Mouse (Mus musculus): ENCODE data around the gene Defb28. TPM values are rescaled to one million over a fixed set of nuclear protein-coding genes. Genes with fewer than 3 reads are reported as not detected.

The Defb28 gene
- total RNA-seq, 2 experiments from 2014 or later: not detected

DNA sequence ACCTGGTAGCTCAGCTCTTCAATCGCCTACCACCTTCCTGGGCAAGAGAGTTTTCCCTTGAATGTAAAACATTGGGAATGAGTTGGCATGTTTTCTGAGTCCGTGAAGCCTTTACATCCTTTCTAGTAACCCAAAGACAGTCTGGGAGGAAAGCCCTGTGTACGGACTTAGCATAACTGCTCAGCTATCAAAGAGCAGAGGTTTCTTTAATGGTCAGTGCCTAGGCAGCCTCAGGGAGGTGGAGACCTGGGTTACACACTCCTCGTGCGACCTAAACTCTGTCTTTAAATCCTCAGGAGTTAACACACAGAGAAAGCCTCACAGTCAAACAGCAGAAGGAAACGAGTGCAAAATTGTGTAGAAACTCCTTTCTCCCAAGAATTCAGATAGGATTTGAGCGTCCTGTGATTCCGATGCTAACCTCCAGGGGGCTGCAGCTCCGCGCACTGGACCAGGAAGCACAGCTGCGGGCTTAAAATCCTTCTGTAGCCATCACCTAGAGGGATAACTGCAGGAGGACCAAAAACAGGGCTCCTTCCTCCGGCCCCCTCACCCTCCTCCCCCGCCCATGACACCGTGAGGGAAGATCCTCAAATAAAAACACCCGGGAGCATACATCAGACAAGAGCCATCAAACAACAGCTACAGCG, 35.8 kb downstream of the Defb28 start:
- intact Hi-C loops (cut with DNase I): loop anchor here (2.0 kb wide), 1 partner anchor 47 kb away; no protein-coding TSS in a partner anchor
- peak; percentile 44 to 65 for DNase-seq

DNA sequence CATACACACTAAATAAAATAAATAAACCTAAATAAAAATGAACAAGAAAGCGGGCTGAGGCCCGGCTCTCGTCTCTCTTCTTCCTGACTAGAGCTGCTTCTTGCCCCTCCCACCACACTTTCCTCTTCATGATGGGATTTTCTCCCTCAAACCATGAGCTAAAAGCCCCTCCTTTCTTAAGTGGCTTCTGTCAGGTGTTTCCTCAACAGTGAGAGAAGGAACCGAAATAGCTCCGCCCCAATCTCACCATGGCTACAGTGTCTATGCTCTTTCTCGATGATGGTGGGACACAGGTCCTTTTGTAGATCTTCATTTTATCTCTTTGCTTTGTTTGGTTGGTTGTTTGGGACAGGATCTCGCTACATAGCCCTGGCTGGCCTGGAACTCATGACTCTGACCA, 38.6 kb downstream of the Defb28 start:
- no peak for DNase-seq
- intact Hi-C loops (cut with DNase I): no loop called here

DNA sequence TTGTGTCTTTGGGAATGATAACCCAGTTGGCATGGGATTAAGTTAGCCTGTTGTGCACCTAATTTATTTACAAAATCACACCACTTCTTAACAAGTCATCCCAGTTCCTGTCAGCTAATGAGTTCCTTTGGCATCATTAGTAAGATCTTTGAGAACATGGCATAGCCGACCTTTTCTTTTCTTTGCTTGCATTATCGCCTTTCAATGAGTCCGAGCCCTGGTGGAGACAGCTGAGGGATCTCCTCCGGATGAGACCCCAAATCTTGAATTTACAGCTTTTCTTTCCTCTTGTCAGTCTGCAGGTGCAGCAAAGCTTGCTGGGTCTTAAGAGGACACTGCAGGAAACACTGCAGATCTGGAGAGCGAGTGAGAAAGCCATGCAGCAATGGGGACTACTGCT, 51.0 kb downstream of the Defb28 start, which contains the start of gene Gm17416:
Gene Gm17416 (plus strand): TSS at position 301 of the 400 bp plus-strand sequence.
- intact Hi-C loops (cut with DNase I): no loop called here

DNA sequence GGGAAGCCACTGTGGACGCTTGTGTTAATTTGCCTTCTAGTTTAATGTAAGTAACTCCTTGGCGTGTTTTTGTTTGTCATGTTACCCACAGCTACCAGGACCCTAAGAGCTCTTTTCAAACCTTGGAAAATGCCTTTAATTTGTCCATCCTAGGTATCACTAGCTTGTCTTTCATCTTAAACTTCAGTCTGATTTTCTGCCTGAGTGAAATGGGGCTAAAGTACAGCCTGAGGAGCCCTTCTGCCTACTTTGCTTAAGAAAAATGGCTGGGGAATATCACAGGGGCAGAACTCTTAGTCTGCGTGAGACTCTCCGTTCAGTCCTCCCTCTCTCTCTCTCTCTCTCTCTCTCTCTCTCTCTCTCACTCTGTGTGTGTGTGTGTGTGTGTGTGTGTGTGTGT, 51.8 kb downstream of the Defb28 start:
- intact Hi-C loops (cut with DNase I): no loop called here
- DNase-seq: no peak

More for the DNA sequence above, 51.0 kb downstream of the Defb28 start, which contains the start of gene Gm17416:
- DNase-seq: no peak

DNA sequence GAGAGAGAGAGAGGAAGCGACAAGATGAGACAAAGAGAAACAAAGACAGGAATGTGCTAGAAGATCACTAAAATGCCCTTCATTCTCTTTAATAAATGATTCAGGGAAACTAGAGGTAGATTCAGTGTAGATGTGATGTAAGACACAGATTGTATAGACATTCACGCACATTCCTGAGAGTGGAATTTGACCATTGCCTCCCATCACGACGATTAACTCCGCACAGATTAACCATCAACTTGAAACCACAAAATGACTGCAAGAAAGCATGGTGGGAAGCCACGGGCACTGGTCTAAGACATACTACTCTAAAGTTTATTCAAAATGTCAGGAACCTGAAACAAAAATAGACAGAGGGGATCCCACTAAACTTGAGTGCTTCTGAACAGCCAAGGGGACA, 52.3 kb downstream of the Defb28 start:
- no peak for DNase-seq
- intact Hi-C loops (cut with DNase I): no loop called here

Other genes starting within 250 kb of the Defb28 start
- gene Tbc1d20, start 224.4 kb upstream of the Defb28 start, total RNA-seq (2021): 10 to 100 TPM; 43.1 to 48.7 TPM
- 10 to 100 TPM; 44.2 to 51.4 TPM for gene Rbck1, start 185.6 kb upstream of the Defb28 start, total RNA-seq (2021)
- 1 to 10 TPM; 3.6 to 3.8 TPM for gene Trib3, start 174.2 kb upstream of the Defb28 start, total RNA-seq (2021)
- gene Nrsn2, start 141.6 kb upstream of the Defb28 start, total RNA-seq (2021): not detected
- 10 to 100 TPM in 1 of 2 experiments, 1 to 10 TPM in 1; 8.2 to 13.8 TPM for gene Sox12, start 120.2 kb upstream of the Defb28 start, total RNA-seq (2021)
- 10 to 100 TPM in 1 of 2 experiments, 1 to 10 TPM in 1; 8.0 to 10.0 TPM for gene Zcchc3, start 103.2 kb upstream of the Defb28 start, total RNA-seq (2021)
- gene 6820408C15Rik, start 102.7 kb upstream of the Defb28 start, total RNA-seq (2021): 1 to 10 TPM; 2.0 to 2.1 TPM
- gene Defb23, start 53.6 kb upstream of the Defb28 start, total RNA-seq (2021): not detected
- gene Defb20, start 41.2 kb upstream of the Defb28 start, total RNA-seq (2021): not detected
- gene Defb22, start 28.1 kb upstream of the Defb28 start, total RNA-seq (2021): not detected
- not detected for gene Defb26, start 6.6 kb upstream of the Defb28 start, total RNA-seq (2021)
- not detected for gene Defb29, start 21.8 kb downstream of the Defb28 start, total RNA-seq (2021)
- gene Gm17416, start 51.1 kb downstream of the Defb28 start, total RNA-seq (2021): not detected
- gene Defb21, start 54.5 kb downstream of the Defb28 start, total RNA-seq (2021): not detected
- gene Defb19, start 62.1 kb downstream of the Defb28 start, total RNA-seq (2021): not detected
- not detected for gene Defb45, start 81.1 kb downstream of the Defb28 start, total RNA-seq (2021)
- gene Defb36, start 86.1 kb downstream of the Defb28 start, total RNA-seq (2021): not detected
- not detected for gene Defb25, start 104.8 kb downstream of the Defb28 start, total RNA-seq (2021)
- 1 to 10 TPM; 6.5 to 7.8 TPM for gene Rem1, start 108.7 kb downstream of the Defb28 start, total RNA-seq (2021)
- gene H13, start 151.2 kb downstream of the Defb28 start, total RNA-seq (2021): 10 to 100 TPM; 33.1 to 41.2 TPM
- 10 to 100 TPM; 16.2 to 16.5 TPM for gene Mcts2, start 168.8 kb downstream of the Defb28 start, total RNA-seq (2021)
- 10 to 100 TPM; 50.9 to 53.7 TPM for gene Id1, start 218.0 kb downstream of the Defb28 start, total RNA-seq (2021)
- gene Cox4i2, start 235.9 kb downstream of the Defb28 start, total RNA-seq (2021): 10 to 100 TPM; 13.1 to 16.0 TPM

Data from heart, postnatal 36 days (tissue).